Mouse (Mus musculus): ENCODE results near the gene Hemk1. TPM values are rescaled to one million over a fixed set of nuclear protein-coding genes. Genes with fewer than 3 reads are reported as not detected.

The Hemk1 gene
- total RNA-seq (2014; rRNA removed; ENCODE audit: low replicate concordance) (4.8 and 28.7 TPM in 2 replicates), polyA plus RNA-seq (2015; fragmentation: Nextera tagmentation; extraction: Ambion mirVana) (12.3 and 15.3 TPM in 2 replicates)

GRCm38 (mm10) chr9:107338172-107338883, at the start of gene Hemk1:
Gene Hemk1, minus strand, starts transcription at chr9:107338350.
- H3K9me3 ChIP-seq (replicated peaks; ENCODE audit: control insufficient read depth, low read length) = no peaks in the 10 kb centered on the region
- peak within 1 kb of the TSS; percentile 78 for H3K27ac ChIP-seq (ENCODE audit: low read depth)
- peak; percentile 76 for ATAC-seq (ENCODE audit: insufficient read depth, low read depth)
- H3K4me2 ChIP-seq (ENCODE audit: low read depth, low read length) = peak within 1 kb of the TSS; percentile 80
- H3K27me3 ChIP-seq (ENCODE audit: control insufficient read depth, insufficient read depth, low read length) = no peaks in the 10 kb centered on the region
- TF ChIP-seq CTCF (IDR thresholded peaks at IDR 0.05; ENCODE audit: low read depth) = no peak
- peak; percentile 32; the same call in 1 of the 2 replicates for TF ChIP-seq EP300 (IDR thresholded peaks at IDR 0.05; ENCODE audit: low read depth)
- H3K4me1 ChIP-seq (ENCODE audit: control insufficient read depth, insufficient read depth) = peaks cover 6% of the 10 kb centered on the region
- peak; percentile 75 for DNase-seq (ENCODE audit: low spot score)
- peak within 1 kb of the TSS; percentile 65 for H3K9ac ChIP-seq (replicated peaks; ENCODE audit: low read depth, low read length)
- 4% methylated on average over 30 of the region's 30 CpGs for WGBS
- H3K4me3 ChIP-seq (ENCODE audit: low read depth, low read length) = peak within 1 kb of the TSS; percentile 66
- H3K36me3 ChIP-seq (replicated peaks; ENCODE audit: control insufficient read depth, insufficient read depth, low read length) = no peaks in the 10 kb centered on the region

- Histone ChIP-seq H3K27ac (ENCODE audit: low read depth) (no peak overlapping the region), H3K27me3 (ENCODE audit: control insufficient read depth, insufficient read depth, low read length) (peaks cover 17% of the 10 kb centered on the region), H3K9ac (replicated peaks; ENCODE audit: low read depth, low read length) (no peak overlapping the region), H3K36me3 (replicated peaks; ENCODE audit: control insufficient read depth, insufficient read depth, low read length) (no peaks in the 10 kb centered on the region), H3K4me3 (ENCODE audit: low read depth, low read length) (no peak overlapping the region), H3K9me3 (replicated peaks; ENCODE audit: control insufficient read depth, low read length) (no peaks in the 10 kb centered on the region), H3K4me1 (ENCODE audit: control insufficient read depth, insufficient read depth) (no peaks in the 10 kb centered on the region), H3K4me2 (ENCODE audit: low read depth, low read length) (no peak overlapping the region)
- ATAC-seq (ENCODE audit: insufficient read depth, low read depth) = no peak
- 84% methylated on average over 3 of the region's 3 CpGs for WGBS
- no peak for TF ChIP-seq CTCF (IDR thresholded peaks at IDR 0.05; ENCODE audit: low read depth)
- TF ChIP-seq EP300 (IDR thresholded peaks at IDR 0.05; ENCODE audit: low read depth) = no peak
- DNase-seq (ENCODE audit: low spot score) = no peak
Observed at GRCm38 (mm10) chr9:107387708-107388107, 49.6 kb upstream of the Hemk1 start.

- WGBS = 69% methylated on average over 3 of the region's 3 CpGs
- peaks cover 27% of the 10 kb centered on the region for H3K27me3 ChIP-seq (ENCODE audit: control insufficient read depth, insufficient read depth, low read length)
- no peak overlapping the region for H3K4me3 ChIP-seq (ENCODE audit: low read depth, low read length)
- H3K36me3 ChIP-seq (replicated peaks; ENCODE audit: control insufficient read depth, insufficient read depth, low read length) = no peaks in the 10 kb centered on the region
- DNase-seq (ENCODE audit: low spot score) (no peak), ATAC-seq (ENCODE audit: insufficient read depth, low read depth) (no peak)
- no peak overlapping the region for H3K27ac ChIP-seq (ENCODE audit: low read depth)
- H3K4me1 ChIP-seq (ENCODE audit: control insufficient read depth, insufficient read depth) = no peaks in the 10 kb centered on the region
- no peak overlapping the region for H3K4me2 ChIP-seq (ENCODE audit: low read depth, low read length)
- TF ChIP-seq EP300 (IDR thresholded peaks at IDR 0.05; ENCODE audit: low read depth) (no peak), CTCF (IDR thresholded peaks at IDR 0.05; ENCODE audit: low read depth) (peak; percentile 33)
- H3K9me3 ChIP-seq (replicated peaks; ENCODE audit: control insufficient read depth, low read length) = no peaks in the 10 kb centered on the region
- no peak overlapping the region for H3K9ac ChIP-seq (replicated peaks; ENCODE audit: low read depth, low read length)
Observed at GRCm38 (mm10) chr9:107386722-107387121, 48.6 kb upstream of the Hemk1 start.

GRCm38 (mm10) chr9:107384396-107384795, 46.2 kb upstream of the Hemk1 start:
- 48% methylated on average over 3 of the region's 3 CpGs for WGBS
- no peaks in the 10 kb centered on the region for H3K4me1 ChIP-seq (ENCODE audit: control insufficient read depth, insufficient read depth)
- DNase-seq (ENCODE audit: low spot score) (no peak), ATAC-seq (ENCODE audit: insufficient read depth, low read depth) (no peak)
- H3K4me3 ChIP-seq (ENCODE audit: low read depth, low read length) = no peak overlapping the region
- H3K4me2 ChIP-seq (ENCODE audit: low read depth, low read length) = no peak overlapping the region
- H3K27ac ChIP-seq (ENCODE audit: low read depth) = no peak overlapping the region
- H3K36me3 ChIP-seq (replicated peaks; ENCODE audit: control insufficient read depth, insufficient read depth, low read length) = no peaks in the 10 kb centered on the region
- no peak overlapping the region for H3K9ac ChIP-seq (replicated peaks; ENCODE audit: low read depth, low read length)
- TF ChIP-seq EP300 (IDR thresholded peaks at IDR 0.05; ENCODE audit: low read depth) = no peak
- no peak for TF ChIP-seq CTCF (IDR thresholded peaks at IDR 0.05; ENCODE audit: low read depth)
- peaks cover 50% of the 10 kb centered on the region for H3K27me3 ChIP-seq (ENCODE audit: control insufficient read depth, insufficient read depth, low read length)
- no peaks in the 10 kb centered on the region for H3K9me3 ChIP-seq (replicated peaks; ENCODE audit: control insufficient read depth, low read length)

GRCm38 (mm10) chr9:107381723-107382122, 43.6 kb upstream of the Hemk1 start:
- peak; percentile 63 for ATAC-seq (ENCODE audit: insufficient read depth, low read depth)
- no peak overlapping the region for H3K27ac ChIP-seq (ENCODE audit: low read depth)

More at GRCm38 (mm10) chr9:107381723-107382122, 43.6 kb upstream of the Hemk1 start:
- 1% methylated on average over 8 of the region's 8 CpGs for WGBS
- peak; percentile 63 for DNase-seq (ENCODE audit: low spot score)
- H3K4me3 ChIP-seq (ENCODE audit: low read depth, low read length) = no peak overlapping the region
- H3K36me3 ChIP-seq (replicated peaks; ENCODE audit: control insufficient read depth, insufficient read depth, low read length) = no peaks in the 10 kb centered on the region
- H3K27me3 ChIP-seq (ENCODE audit: control insufficient read depth, insufficient read depth, low read length) = peaks cover 75% of the 10 kb centered on the region
- no peak overlapping the region for H3K9ac ChIP-seq (replicated peaks; ENCODE audit: low read depth, low read length)
- no peaks in the 10 kb centered on the region for H3K9me3 ChIP-seq (replicated peaks; ENCODE audit: control insufficient read depth, low read length)
- no peak overlapping the region for H3K4me2 ChIP-seq (ENCODE audit: low read depth, low read length)
- no peaks in the 10 kb centered on the region for H3K4me1 ChIP-seq (ENCODE audit: control insufficient read depth, insufficient read depth)
- TF ChIP-seq EP300 (IDR thresholded peaks at IDR 0.05; ENCODE audit: low read depth) = no peak
- no peak for TF ChIP-seq CTCF (IDR thresholded peaks at IDR 0.05; ENCODE audit: low read depth)
